Mouse (Mus musculus) liver, embryonic 11.5 days (tissue): ENCODE measurements around the gene Aebp1. TPM values are rescaled to one million over a fixed set of nuclear protein-coding genes. Genes with fewer than 3 reads are reported as not detected.

Experiments
- polyA plus RNA-seq: library from polyadenylated mRNA; unstranded; fragments of >200 nt; fragmentation: Nextera tagmentation; extraction: Ambion mirVana; gene quantifications from 2 replicates; pipeline ENCODE4 v1.2.1, GENCODE M21; 2014

The Aebp1 gene
- polyA plus RNA-seq, 1 experiment from 2014 or later, result 11.3 TPM

Other genes starting within 250 kb of the Aebp1 start
- gene Mrps24, start 146.3 kb upstream of the Aebp1 start, polyA plus RNA-seq, result 203 and 204 TPM in 2 replicates
- 17.0 and 17.1 TPM in 2 replicates for gene Urgcp, start 99.6 kb upstream of the Aebp1 start, polyA plus RNA-seq
- 104 and 110 TPM in 2 replicates for gene Dbnl, start 73.5 kb upstream of the Aebp1 start, polyA plus RNA-seq
- 6.0 and 12.1 TPM in 2 replicates for gene Pgam2, start 58.2 kb upstream of the Aebp1 start, polyA plus RNA-seq
- 6.0 and 6.2 TPM in 2 replicates for gene Polm, start 23.9 kb upstream of the Aebp1 start, polyA plus RNA-seq
- gene Pold2, start 16.3 kb downstream of the Aebp1 start, polyA plus RNA-seq, result 151 and 158 TPM in 2 replicates
- gene Myl7, start 36.8 kb downstream of the Aebp1 start, polyA plus RNA-seq, result 73.1 and 156 TPM in 2 replicates
- 0.35 and 0.45 TPM in 2 replicates for gene Gck, start 88.1 kb downstream of the Aebp1 start, polyA plus RNA-seq
- 18.4 TPM in 2 replicates for gene Ykt6, start 93.7 kb downstream of the Aebp1 start, polyA plus RNA-seq
- gene Camk2b, start 204.4 kb downstream of the Aebp1 start, polyA plus RNA-seq, result 0.99 and 1.0 TPM in 2 replicates